Mouse (Mus musculus) heart, postnatal 0 days (tissue): ENCODE data around the gene 1700012B09Rik.

Source experiments
- CTCF ChIP-seq: IDR thresholded peaks from 2 replicates; pipeline ENCODE4 v1.5.1; 2016; ENCODE audit warnings: antibody characterized with exemption, control low read depth, low read depth
- EP300 ChIP-seq: IDR thresholded peaks from 2 replicates; pipeline ENCODE4 v1.6.1; 2016; ENCODE audit warnings: antibody characterized with exemption, low read depth

DNA sequence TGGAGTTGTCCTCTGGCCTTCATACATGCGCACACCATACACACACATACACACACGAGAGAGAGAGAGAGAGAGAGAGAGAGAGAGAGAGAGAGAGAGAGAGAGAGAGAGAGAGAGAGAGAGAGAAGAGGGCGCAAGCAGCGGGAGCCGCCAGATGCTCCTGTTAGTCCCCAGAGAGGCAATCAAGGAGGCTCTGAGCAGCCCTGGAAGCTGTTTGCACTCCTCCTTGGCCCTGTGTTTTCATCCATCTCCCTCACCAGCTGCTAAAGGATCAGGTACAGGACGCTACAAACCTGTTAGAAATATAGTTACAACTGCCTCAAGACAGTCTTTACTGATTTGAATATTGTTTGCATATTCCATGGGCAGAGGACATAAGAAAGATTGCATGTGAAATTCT is 1.0 kb downstream of the 1700012B09Rik start:
- TF ChIP-seq CTCF (no peak), EP300 (no peak)
